Mouse (Mus musculus) limb, embryonic 13.5 days (tissue): ENCODE data around the gene Wdr72. TPM values are rescaled to one million over a fixed set of nuclear protein-coding genes. Genes with fewer than 3 reads are reported as not detected.

ENCODE experiments used
- ATAC-seq: fragments of 200-750 bp; cut with Nextera tagmentation; 2 replicates; pipeline ENCODE4 v1.8.0; 2017; ENCODE audit warnings: low read depth, moderate number of reproducible peaks, moderate TSS enrichment; ENCODE audit not compliant: low FRiP score
- H3K27ac ChIP-seq: fragments of 300-500 bp; sonication (generic); 2 replicates; pipeline ENCODE4 v1.5.1; 2015; ENCODE audit warnings: inconsistent platforms, mild to moderate bottlenecking, moderate library complexity
- H3K27me3 ChIP-seq: fragments of 300-500 bp; sonication (generic); 2 replicates; pipeline ENCODE4 v1.6.1; 2015; ENCODE audit warnings: mild to moderate bottlenecking, inconsistent platforms
- H3K36me3 ChIP-seq: fragments of 300-500 bp; sonication (generic); 2 replicates; pipeline ENCODE4 v1.6.1; 2015; ENCODE audit warnings: inconsistent platforms, mild to moderate bottlenecking, moderate library complexity
- H3K4me1 ChIP-seq: fragments of 300-500 bp; sonication (generic); 2 replicates; pipeline ENCODE4 v1.6.1; 2015; ENCODE audit warnings: inconsistent platforms
- H3K4me2 ChIP-seq: fragments of 300-500 bp; sonication (generic); replicated peaks from 2 replicates; pipeline ENCODE4 v1.6.1; 2015; ENCODE audit warnings: inconsistent platforms, mild to moderate bottlenecking, moderate library complexity
- H3K4me3 ChIP-seq: fragments of 300-500 bp; sonication (generic); 2 replicates; pipeline ENCODE4 v1.5.1; 2015; ENCODE audit warnings: moderate library complexity, mild to moderate bottlenecking, inconsistent platforms
- H3K9ac ChIP-seq: fragments of 300-500 bp; sonication (generic); 2 replicates; pipeline ENCODE4 v1.6.1; 2015; ENCODE audit warnings: mild to moderate bottlenecking, inconsistent platforms
- H3K9me3 ChIP-seq: fragments of 300-500 bp; sonication (generic); 2 replicates; pipeline ENCODE4 v1.6.1; 2016; ENCODE audit warnings: inconsistent platforms
- WGBS: fragments of 180-500 bp; shearing (Covaris S2); methylation state at CpG from one replicate; pipeline ENCODE4 v1.1.7; 2015; 5-methylcytosine and 5-hydroxymethylcytosine counted together
- polyA plus RNA-seq: library from polyadenylated mRNA; unstranded; fragments of >200 nt; fragmentation: Nextera tagmentation; extraction: Ambion mirVana; gene quantifications from 2 replicates; pipeline ENCODE4 v1.2.1, GENCODE M21; 2015

Wdr72 gene
- polyA plus RNA-seq, 1 experiment from 2014 or later, result 0.52 TPM

GRCm38 (mm10) chr9:74249486-74249885, 139.3 kb downstream of the Wdr72 start:
- no peak overlapping the region for H3K27ac ChIP-seq
- no peaks in the 10 kb centered on the region for H3K36me3 ChIP-seq
- H3K27me3 ChIP-seq, result no peaks in the 10 kb centered on the region
- H3K9me3 ChIP-seq, result no peaks in the 10 kb centered on the region
- no peak for ATAC-seq
- 26% methylated on average over 1 of the region's 1 CpGs for WGBS
- no peak overlapping the region for H3K9ac ChIP-seq
- H3K4me2 ChIP-seq, result no peak overlapping the region
- no peak overlapping the region for H3K4me3 ChIP-seq
- no peaks in the 10 kb centered on the region for H3K4me1 ChIP-seq

DNA sequence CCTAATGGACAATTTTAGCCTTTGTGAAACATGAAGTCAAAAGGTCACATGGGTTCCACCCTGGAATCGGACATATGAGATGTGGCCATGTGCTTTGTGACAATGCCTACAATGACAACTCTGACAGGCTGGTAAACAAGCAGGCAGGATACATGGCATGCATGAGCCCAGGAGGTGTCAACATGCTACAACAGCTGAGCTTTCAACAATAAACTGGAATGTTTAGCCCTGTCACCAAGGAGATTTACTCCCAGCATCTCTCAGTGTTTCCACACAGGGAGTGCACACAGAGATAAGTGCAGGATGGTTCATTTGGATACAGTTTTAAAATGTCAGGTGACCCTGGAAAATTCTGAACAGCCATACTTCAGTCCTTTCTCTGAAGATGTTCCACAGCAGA, 140.4 kb downstream of the Wdr72 start:
- Histone ChIP-seq H3K9me3 (no peaks in the 10 kb centered on the region), H3K4me3 (no peak overlapping the region), H3K9ac (no peak overlapping the region), H3K4me1 (no peaks in the 10 kb centered on the region), H3K36me3 (no peaks in the 10 kb centered on the region), H3K27ac (no peak overlapping the region), H3K4me2 (no peak overlapping the region), H3K27me3 (no peaks in the 10 kb centered on the region)
- WGBS, result 85% methylated on average over 1 of the region's 1 CpGs
- no peak for ATAC-seq

GRCm38 (mm10) chr9:74258389-74258788, 148.2 kb downstream of the Wdr72 start:
- 40% methylated on average over 4 of the region's 4 CpGs for WGBS
- H3K36me3 ChIP-seq, result no peaks in the 10 kb centered on the region
- ATAC-seq, result no peak

GRCm38 (mm10) chr9:74277752-74278385, 167.7 kb downstream of the Wdr72 start:
- 57% methylated on average over 14 of the region's 14 CpGs for WGBS
- H3K4me1 ChIP-seq, result no peaks in the 10 kb centered on the region

More at GRCm38 (mm10) chr9:74258389-74258788, 148.2 kb downstream of the Wdr72 start:
- Histone ChIP-seq H3K27me3 (no peaks in the 10 kb centered on the region), H3K4me3 (no peak overlapping the region), H3K27ac (no peak overlapping the region), H3K4me1 (no peaks in the 10 kb centered on the region), H3K9me3 (no peaks in the 10 kb centered on the region), H3K9ac (no peak overlapping the region), H3K4me2 (no peak overlapping the region)

DNA sequence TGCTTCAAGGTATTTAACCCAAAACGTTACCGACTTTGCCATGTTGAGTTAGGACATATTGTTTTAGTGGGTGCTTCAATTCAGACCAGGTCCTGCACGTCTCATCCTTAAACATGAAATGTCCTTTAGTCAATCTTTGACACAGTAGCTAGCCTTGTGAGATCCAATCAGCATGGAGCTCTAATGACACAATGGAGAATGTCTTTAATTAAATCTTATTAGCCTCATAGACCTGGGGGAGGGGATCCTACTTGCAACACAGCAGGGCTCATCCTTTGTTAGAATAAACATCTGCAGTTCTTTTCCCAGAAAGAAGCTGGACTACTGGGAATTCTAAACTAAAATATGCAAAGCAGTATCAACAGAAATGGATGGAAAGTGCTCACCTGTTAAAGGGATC, 171.9 kb downstream of the Wdr72 start:
- WGBS, result 39% methylated on average over 3 of the region's 3 CpGs
- H3K36me3 ChIP-seq, result no peaks in the 10 kb centered on the region
- no peaks in the 10 kb centered on the region for H3K27me3 ChIP-seq
- no peak for ATAC-seq
- no peak overlapping the region for H3K9ac ChIP-seq
- H3K4me2 ChIP-seq, result no peak overlapping the region
- H3K27ac ChIP-seq, result no peak overlapping the region
- H3K9me3 ChIP-seq, result no peaks in the 10 kb centered on the region
- no peaks in the 10 kb centered on the region for H3K4me1 ChIP-seq
- H3K4me3 ChIP-seq, result no peak overlapping the region

More at GRCm38 (mm10) chr9:74277752-74278385, 167.7 kb downstream of the Wdr72 start:
- no peaks in the 10 kb centered on the region for H3K36me3 ChIP-seq
- no peak overlapping the region for H3K9ac ChIP-seq
- no peak overlapping the region for H3K4me2 ChIP-seq
- ATAC-seq, result no peak
- no peak overlapping the region for H3K27ac ChIP-seq
- H3K27me3 ChIP-seq, result no peaks in the 10 kb centered on the region
- no peaks in the 10 kb centered on the region for H3K9me3 ChIP-seq
- H3K4me3 ChIP-seq, result no peak overlapping the region

DNA sequence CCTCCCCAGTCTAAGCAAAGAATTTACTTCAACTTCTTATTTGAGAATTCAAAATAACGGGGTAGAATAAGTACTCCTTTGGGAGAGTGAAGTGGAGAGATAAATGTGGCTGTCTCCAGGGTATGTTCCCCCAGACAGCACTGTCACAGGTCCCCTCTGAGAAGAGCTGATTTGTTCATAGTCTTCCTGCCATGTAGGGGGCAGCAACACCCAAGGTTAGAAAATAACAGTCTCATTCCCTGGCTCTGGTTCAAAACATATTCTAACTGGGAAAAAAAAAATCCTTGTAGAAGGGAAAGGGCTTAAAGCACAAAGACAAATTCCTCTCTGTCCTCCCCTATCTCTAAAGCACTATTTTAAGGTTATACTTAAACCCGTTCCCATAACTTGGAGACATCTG, 176.1 kb downstream of the Wdr72 start:
- H3K27ac ChIP-seq, result no peak overlapping the region
- no peaks in the 10 kb centered on the region for H3K27me3 ChIP-seq
- no peaks in the 10 kb centered on the region for H3K9me3 ChIP-seq
- 58% methylated on average over 2 of the region's 2 CpGs for WGBS
- no peak overlapping the region for H3K4me3 ChIP-seq
- no peaks in the 10 kb centered on the region for H3K4me1 ChIP-seq
- no peak overlapping the region for H3K4me2 ChIP-seq
- H3K36me3 ChIP-seq, result no peaks in the 10 kb centered on the region
- no peak for ATAC-seq
- no peak overlapping the region for H3K9ac ChIP-seq

- Histone ChIP-seq H3K27ac (no peak overlapping the region), H3K27me3 (no peaks in the 10 kb centered on the region), H3K36me3 (no peaks in the 10 kb centered on the region), H3K9me3 (no peaks in the 10 kb centered on the region), H3K4me3 (no peak overlapping the region), H3K4me2 (no peak overlapping the region), H3K9ac (no peak overlapping the region), H3K4me1 (no peaks in the 10 kb centered on the region)
- no peak for ATAC-seq
- WGBS, result 85% methylated on average over 3 of the region's 3 CpGs
Observed at GRCm38 (mm10) chr9:74294479-74294878, 184.3 kb downstream of the Wdr72 start.

DNA sequence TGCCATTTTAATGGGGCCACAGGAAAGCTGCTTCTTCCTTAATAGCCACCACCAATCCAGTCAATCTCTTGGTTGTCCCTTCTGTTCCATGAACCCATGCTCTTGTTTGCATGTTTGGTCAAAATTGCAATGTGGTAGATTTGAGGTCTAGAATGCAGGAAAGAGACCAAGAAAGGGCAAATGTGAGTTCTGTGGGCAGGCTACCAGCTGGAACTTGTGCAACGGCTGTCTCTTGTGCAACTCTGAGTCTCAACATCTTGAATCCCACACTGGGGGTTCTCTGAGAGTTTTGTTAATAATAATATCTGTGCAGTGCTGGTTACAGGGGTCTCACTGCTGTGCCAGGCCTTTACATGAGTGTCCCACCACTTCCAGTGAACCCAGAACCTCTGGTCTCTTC, 208.6 kb downstream of the Wdr72 start:
- WGBS, result 88% methylated on average over 1 of the region's 1 CpGs
- H3K36me3 ChIP-seq, result no peaks in the 10 kb centered on the region
- H3K27me3 ChIP-seq, result no peaks in the 10 kb centered on the region
- H3K9ac ChIP-seq, result no peak overlapping the region
- ATAC-seq, result no peak
- no peak overlapping the region for H3K4me3 ChIP-seq
- H3K27ac ChIP-seq, result no peak overlapping the region
- H3K9me3 ChIP-seq, result no peaks in the 10 kb centered on the region
- H3K4me2 ChIP-seq, result no peak overlapping the region
- H3K4me1 ChIP-seq, result no peaks in the 10 kb centered on the region

GRCm38 (mm10) chr9:74324089-74324924, 214.2 kb downstream of the Wdr72 start:
- Histone ChIP-seq H3K9me3 (no peaks in the 10 kb centered on the region), H3K36me3 (no peaks in the 10 kb centered on the region), H3K9ac (no peak overlapping the region), H3K4me1 (no peaks in the 10 kb centered on the region), H3K4me3 (no peak overlapping the region), H3K27me3 (no peaks in the 10 kb centered on the region), H3K27ac (no peak overlapping the region), H3K4me2 (no peak overlapping the region)
- ATAC-seq, result no peak
- WGBS, result 82% methylated on average over 11 of the region's 11 CpGs

DNA sequence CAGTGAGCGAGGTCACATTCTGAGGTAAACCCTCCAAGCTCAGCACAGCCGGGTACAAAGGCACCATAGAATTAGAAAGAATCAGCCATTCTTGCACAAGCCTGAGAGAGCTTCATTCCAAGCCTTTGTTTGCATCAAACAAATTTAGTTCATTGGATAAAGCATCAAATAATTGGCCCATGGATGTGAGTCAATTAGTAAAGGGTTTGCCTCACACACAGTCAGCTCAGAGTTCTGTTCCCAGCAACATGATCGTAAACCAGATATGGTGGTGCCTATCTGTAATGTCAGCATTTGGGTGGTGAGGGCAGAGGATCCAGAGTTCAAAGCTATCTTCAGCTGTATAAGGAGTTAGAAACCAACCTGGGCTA, 214.8 kb downstream of the Wdr72 start:
- Histone ChIP-seq H3K4me1 (no peaks in the 10 kb centered on the region), H3K4me3 (no peak overlapping the region), H3K4me2 (no peak overlapping the region), H3K36me3 (no peaks in the 10 kb centered on the region), H3K27ac (no peak overlapping the region), H3K9ac (no peak overlapping the region), H3K27me3 (no peaks in the 10 kb centered on the region), H3K9me3 (no peaks in the 10 kb centered on the region)
- ATAC-seq, result no peak
- 88% methylated on average over 3 of the region's 3 CpGs for WGBS

GRCm38 (mm10) chr9:74325981-74326380, 215.8 kb downstream of the Wdr72 start:
- no peak overlapping the region for H3K4me2 ChIP-seq
- WGBS, result 73% methylated on average over 1 of the region's 1 CpGs
- no peaks in the 10 kb centered on the region for H3K36me3 ChIP-seq
- H3K27ac ChIP-seq, result no peak overlapping the region
- no peaks in the 10 kb centered on the region for H3K27me3 ChIP-seq
- no peak for ATAC-seq
- H3K4me1 ChIP-seq, result no peaks in the 10 kb centered on the region
- no peak overlapping the region for H3K4me3 ChIP-seq
- H3K9me3 ChIP-seq, result no peaks in the 10 kb centered on the region
- no peak overlapping the region for H3K9ac ChIP-seq

DNA sequence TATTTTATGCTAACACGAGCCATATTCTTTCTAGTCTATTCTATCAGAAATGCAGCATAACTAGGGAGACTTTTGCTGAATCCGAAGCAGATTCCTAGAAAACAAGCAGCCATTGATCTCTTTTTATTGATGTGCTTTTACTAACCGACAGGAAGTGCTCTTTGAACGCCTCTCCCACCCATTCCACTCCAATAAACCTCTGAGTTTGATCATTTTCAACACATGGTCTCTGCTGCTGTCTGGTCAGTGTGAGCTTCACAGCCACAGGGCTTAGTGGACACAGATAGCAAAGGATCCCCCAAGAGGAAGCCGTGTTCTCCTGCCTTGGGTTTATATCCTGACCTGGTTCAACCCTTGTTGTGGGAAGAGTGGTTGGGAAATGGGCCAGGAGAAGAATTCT, 218.7 kb downstream of the Wdr72 start:
- no peak overlapping the region for H3K4me2 ChIP-seq
- H3K27ac ChIP-seq, result no peak overlapping the region
- no peaks in the 10 kb centered on the region for H3K36me3 ChIP-seq
- no peak overlapping the region for H3K4me3 ChIP-seq
- no peaks in the 10 kb centered on the region for H3K9me3 ChIP-seq
- no peaks in the 10 kb centered on the region for H3K27me3 ChIP-seq
- ATAC-seq, result no peak
- H3K9ac ChIP-seq, result no peak overlapping the region
- no peaks in the 10 kb centered on the region for H3K4me1 ChIP-seq
- 50% methylated on average over 5 of the region's 5 CpGs for WGBS
